Comparison of ENCODE assay signal across 9 mouse cellular contexts in the genomic region with DNA sequence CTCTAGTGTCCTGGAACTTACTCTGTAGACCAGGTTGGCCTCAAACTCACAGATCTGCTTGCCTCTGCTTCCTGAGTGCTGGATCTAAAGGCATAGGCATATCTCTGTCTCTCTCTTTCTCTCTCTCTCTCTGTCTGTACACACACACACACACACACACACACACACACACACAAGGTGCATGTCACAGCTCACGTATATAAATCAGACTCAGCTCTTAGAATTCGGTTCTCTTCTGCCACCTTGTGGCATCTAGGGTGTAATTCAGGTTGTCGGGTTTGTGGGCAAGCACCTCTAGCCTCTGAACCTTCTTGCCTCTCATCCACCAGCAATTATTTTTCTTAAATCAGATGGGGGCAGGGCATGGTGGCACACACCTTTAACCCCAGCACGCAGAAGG. TPM values are rescaled to one million over a fixed set of nuclear protein-coding genes. Genes with fewer than 3 reads are reported as not detected.
A peak's percentile ranks its signal among the peaks of the same experiment; 100 is the strongest.
DNase-seq lines count a peak whose midpoint lies in the region; ATAC-seq lines count a peak whose summit lies in the region.
"Had no signal": no experiment of that assay in that cellular context is flagged by ENCODE, and none has a peak within 500 bp of the region (broad histone marks: within the 10 kb centered on the region; RNA-seq: fewer than 3 reads in every experiment).

No protein-coding gene starts in this region.

- H3K4me3 ChIP-seq in limb, embryonic 10.5 days, result no peak overlapping the region
- H3K4me3 ChIP-seq in midbrain, embryonic 16.5 days (ENCODE audit: low read depth, low read length), result no peak overlapping the region
- H3K4me3 ChIP-seq in stomach, embryonic 16.5 days (replicated peaks; ENCODE audit: low read length), result no peak overlapping the region
- H3K4me3 ChIP-seq: embryonic facial prominence, embryonic 13.5 days had no signal

- no peak overlapping the region for H3K9ac ChIP-seq in midbrain, embryonic 16.5 days (ENCODE audit: low read depth, low read length)
- no peak overlapping the region for H3K9ac ChIP-seq in stomach, embryonic 16.5 days (ENCODE audit: low read length)
- H3K9ac ChIP-seq: embryonic facial prominence, embryonic 13.5 days had no signal

- no peaks in the 10 kb centered on the region for H3K27me3 ChIP-seq in limb, embryonic 10.5 days (ENCODE audit: low read depth, poor library complexity, severe bottlenecking)
- no peaks in the 10 kb centered on the region for H3K27me3 ChIP-seq in midbrain, embryonic 16.5 days (ENCODE audit: control insufficient read depth, insufficient read depth, low read depth, low read length)
- H3K27me3 ChIP-seq in stomach, embryonic 16.5 days (ENCODE audit: control insufficient read depth, insufficient read depth, low read length), result no peaks in the 10 kb centered on the region
- H3K27me3 ChIP-seq: embryonic facial prominence, embryonic 13.5 days had no signal

- H3K4me2 ChIP-seq in midbrain, embryonic 16.5 days (ENCODE audit: low read length), result no peak overlapping the region
- H3K4me2 ChIP-seq in stomach, embryonic 16.5 days (ENCODE audit: low read depth, low read length), result no peak overlapping the region
- H3K4me2 ChIP-seq: embryonic facial prominence, embryonic 13.5 days had no signal

- no peaks in the 10 kb centered on the region for H3K4me1 ChIP-seq in limb, embryonic 10.5 days
- H3K4me1 ChIP-seq in midbrain, embryonic 16.5 days (ENCODE audit: control insufficient read depth, insufficient read depth, low read length), result no peaks in the 10 kb centered on the region
- no peaks in the 10 kb centered on the region for H3K4me1 ChIP-seq in stomach, embryonic 16.5 days (ENCODE audit: control insufficient read depth, insufficient read depth, low read length)
- H3K4me1 ChIP-seq: embryonic facial prominence, embryonic 13.5 days had no signal

- no peaks in the 10 kb centered on the region for H3K36me3 ChIP-seq in limb, embryonic 10.5 days
- H3K36me3 ChIP-seq in midbrain, embryonic 16.5 days (ENCODE audit: control insufficient read depth, insufficient read depth, low read length), result no peaks in the 10 kb centered on the region
- no peaks in the 10 kb centered on the region for H3K36me3 ChIP-seq in stomach, embryonic 16.5 days (ENCODE audit: control insufficient read depth, insufficient read depth, low read length)
- H3K36me3 ChIP-seq: embryonic facial prominence, embryonic 13.5 days had no signal

- no peak overlapping the region for H3K27ac ChIP-seq in limb, embryonic 10.5 days
- H3K27ac ChIP-seq in midbrain, embryonic 16.5 days (ENCODE audit: low read length), result no peak overlapping the region
- H3K27ac ChIP-seq in stomach, embryonic 16.5 days (ENCODE audit: low read length), result no peak overlapping the region
- H3K27ac ChIP-seq: embryonic facial prominence, embryonic 13.5 days had no signal

- 4% methylated on average over 4 of the region's 4 CpGs for WGBS in limb, embryonic 10.5 days
- WGBS in midbrain, embryonic 16.5 days, result 3% methylated on average over 4 of the region's 4 CpGs
- WGBS in stomach, embryonic 16.5 days, result 1% methylated on average over 4 of the region's 4 CpGs

- DNase-seq in urinary bladder, postnatal 14 days (ENCODE audit: low spot score), result peak; percentile 64
- no peak for DNase-seq in urinary bladder, postnatal 10 days (ENCODE audit: low spot score)
- peak; percentile 65 for DNase-seq in cerebellum, adult 8-10 months
- peak; percentile 63 to 87 for DNase-seq in frontal cortex, adult 2 months (ENCODE audit: extremely low spot score in 1 of 2, low spot score in 1 of 2)
- peak; percentile 43 for DNase-seq in kidney, adult 11 months
- DNase-seq in limb, embryonic 10.5 days (ENCODE audit: low spot score), result peak; percentile 64

- no peaks in the 10 kb centered on the region for H3K9me3 ChIP-seq in limb, embryonic 10.5 days (replicated peaks)
- H3K9me3 ChIP-seq in midbrain, embryonic 16.5 days (replicated peaks; ENCODE audit: control insufficient read depth, low read length, poor library complexity, severe bottlenecking), result no peaks in the 10 kb centered on the region
- H3K9me3 ChIP-seq in stomach, embryonic 16.5 days (replicated peaks; ENCODE audit: control insufficient read depth, low read length), result no peaks in the 10 kb centered on the region
- H3K9me3 ChIP-seq: embryonic facial prominence, embryonic 13.5 days had no signal

- 0 out of 2 replicates have a peak, but pooled peaks have one; percentile 45 for ATAC-seq in midbrain, embryonic 16.5 days
- peak; percentile 22; the same call in 1 of the 2 replicates for ATAC-seq in stomach, embryonic 16.5 days (ENCODE audit: insufficient read depth, low FRiP score)

RNA-seq across cellular contexts. Expression of gene Gm10382, which starts 20.6 kb away (rescaled TPM):
- 0.22 and 0.40 TPM in 2 replicates for polyA plus RNA-seq in frontal cortex, adult 2 months (2012; rRNA removed)
- 0.44 and 0.54 TPM in 2 replicates for polyA plus RNA-seq in limb, embryonic 10.5 days (2016; fragmentation: Nextera tagmentation; extraction: Ambion mirVana)
- polyA plus RNA-seq in midbrain, embryonic 16.5 days (2015; fragmentation: Nextera tagmentation; extraction: Ambion mirVana), result 0.30 and 0.51 TPM in 2 replicates
- polyA plus RNA-seq in stomach, embryonic 16.5 days (2015; fragmentation: Nextera tagmentation; extraction: Ambion mirVana), result 0.32 and 0.37 TPM in 2 replicates

RNA-seq across cellular contexts. Expression of gene Ubc, which starts 21.4 kb away (rescaled TPM):
- polyA plus RNA-seq in frontal cortex, adult 2 months (2012; rRNA removed), result 699 and 744 TPM in 2 replicates
- 856 and 992 TPM in 2 replicates for polyA plus RNA-seq in limb, embryonic 10.5 days (2016; fragmentation: Nextera tagmentation; extraction: Ambion mirVana)
- 1,506 and 1,517 TPM in 2 replicates for polyA plus RNA-seq in midbrain, embryonic 16.5 days (2015; fragmentation: Nextera tagmentation; extraction: Ambion mirVana)
- polyA plus RNA-seq in stomach, embryonic 16.5 days (2015; fragmentation: Nextera tagmentation; extraction: Ambion mirVana), result 1,047 and 1,111 TPM in 2 replicates

RNA-seq across cellular contexts. Expression of gene Scarb1, which starts 27.7 kb away (rescaled TPM):
- polyA plus RNA-seq in frontal cortex, adult 2 months (2012; rRNA removed), result 34.1 and 37.7 TPM in 2 replicates
- 43.5 and 45.2 TPM in 2 replicates for polyA plus RNA-seq in limb, embryonic 10.5 days (2016; fragmentation: Nextera tagmentation; extraction: Ambion mirVana)
- polyA plus RNA-seq in midbrain, embryonic 16.5 days (2015; fragmentation: Nextera tagmentation; extraction: Ambion mirVana), result 43.8 and 51.6 TPM in 2 replicates
- 60.6 and 61.4 TPM in 2 replicates for polyA plus RNA-seq in stomach, embryonic 16.5 days (2015; fragmentation: Nextera tagmentation; extraction: Ambion mirVana)
